Mouse (Mus musculus): ENCODE measurements around the gene Akap1. TPM values are rescaled to one million over a fixed set of nuclear protein-coding genes. Genes with fewer than 3 reads are reported as not detected.
A peak's percentile ranks its signal among the peaks of the same experiment; 100 is the strongest.

Akap1 gene
- polyA plus RNA-seq, 1 experiment: 24.8 TPM

DNA sequence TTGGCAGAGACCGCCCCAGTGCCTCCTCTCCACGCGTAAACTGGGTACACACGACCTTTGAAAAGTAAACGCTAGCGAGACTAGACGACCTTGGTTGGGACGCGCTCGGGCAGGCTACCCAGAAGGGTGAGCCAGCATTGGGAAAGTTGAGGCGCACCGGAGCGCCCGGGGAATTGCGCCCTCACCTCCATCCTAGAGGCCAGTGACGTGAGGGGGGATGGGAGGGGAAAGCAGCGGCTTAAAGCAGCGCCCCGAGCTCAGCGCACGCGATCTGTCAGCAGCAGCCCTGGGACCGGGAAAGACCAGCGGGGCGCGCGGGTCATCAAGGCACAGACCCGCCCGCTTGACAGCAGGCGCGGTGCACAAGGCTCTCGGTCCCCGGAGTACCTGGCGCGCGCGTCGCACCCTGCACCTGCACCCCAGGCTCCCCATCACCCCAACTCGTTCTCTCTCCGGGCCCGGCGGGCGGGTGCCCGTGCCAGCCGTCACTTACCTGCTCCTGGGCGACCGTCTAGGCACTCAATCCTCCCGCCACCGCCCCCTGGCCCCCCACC is 405 bp downstream of the Akap1 start:
- H3ac ChIP-seq (ENCODE audit: control insufficient read depth, insufficient read length, low read depth): peak overlapping the region; percentile 92
- no peak for TF ChIP-seq USF1 (IDR thresholded peaks at IDR 0.05; ENCODE audit: low read depth)
- TF ChIP-seq CEBPB (IDR thresholded peaks at IDR 0.05; ENCODE audit: low read depth): no peak
- no peak for TF ChIP-seq CTCF (IDR thresholded peaks at IDR 0.05; ENCODE audit: control insufficient read depth, insufficient read depth, insufficient read length)
- TF ChIP-seq FOSL1 (IDR thresholded peaks at IDR 0.05; ENCODE audit: insufficient read depth, low read length, poor library complexity, severe bottlenecking): no peak
- TF ChIP-seq MYOD1 (IDR thresholded peaks at IDR 0.05; ENCODE audit: control insufficient read depth, insufficient read length, low read depth): no peak
- TF ChIP-seq MYOG (IDR thresholded peaks at IDR 0.05; ENCODE audit: control insufficient read depth, extremely low read depth, insufficient read length): no peak
- TF ChIP-seq MAX (IDR thresholded peaks at IDR 0.05): no peak
- peaks cover 47% of the 10 kb centered on the region for H3K79me3 ChIP-seq (ENCODE audit: low read depth)
- peaks cover 52% of the 10 kb centered on the region for H3K79me2 ChIP-seq (ENCODE audit: control insufficient read depth, insufficient read depth)
- peaks cover 9% of the 10 kb centered on the region for H3K36me3 ChIP-seq (ENCODE audit: control insufficient read depth, insufficient read depth)
- H3K27me3 ChIP-seq (ENCODE audit: control insufficient read depth, insufficient read depth, insufficient read length): no peaks in the 10 kb centered on the region
- peak overlapping the region; percentile 84 for H3K4me3 ChIP-seq (ENCODE audit: insufficient read depth, poor library complexity, severe bottlenecking)

DNA sequence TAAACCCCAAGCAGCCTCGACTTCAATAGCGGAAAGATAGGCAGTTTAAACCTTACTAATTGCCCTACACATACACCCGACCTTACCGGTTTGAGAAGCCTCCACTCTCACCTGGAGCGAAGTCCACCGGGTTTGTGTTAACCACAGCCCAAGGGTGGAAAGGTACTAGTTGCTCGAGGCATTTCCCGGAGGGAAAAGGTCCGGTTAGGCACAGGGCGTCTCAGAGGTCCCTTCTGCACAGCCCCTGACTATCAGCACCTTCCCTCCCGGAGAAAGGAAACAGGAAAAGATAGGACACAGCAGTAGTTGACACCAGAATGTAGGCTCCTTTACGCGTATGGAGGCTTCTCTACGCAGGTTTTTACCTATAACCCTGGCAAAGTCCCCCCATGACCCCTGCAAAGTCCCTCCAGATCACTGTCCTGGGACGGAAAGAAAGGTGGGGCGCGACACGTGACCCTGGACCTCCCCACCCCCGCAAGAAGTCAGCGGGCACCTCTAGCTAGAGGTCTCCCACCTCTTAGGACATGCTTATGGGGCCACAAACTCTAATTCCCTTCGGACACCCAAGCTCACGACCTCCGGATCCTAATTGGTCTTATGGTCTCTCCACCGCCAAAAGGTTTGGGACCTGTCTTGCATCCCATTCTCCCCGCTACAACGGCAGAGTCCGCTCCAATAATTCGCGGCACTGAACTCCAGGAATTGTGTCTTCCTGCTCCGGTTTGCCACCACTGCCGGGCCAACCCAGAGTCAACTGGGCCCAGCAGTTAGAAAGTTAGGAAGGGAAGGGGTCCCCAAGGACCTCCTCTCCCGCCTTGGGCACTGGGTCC is 1.1 kb downstream of the Akap1 start:
- H3K36me3 ChIP-seq (ENCODE audit: control insufficient read depth, insufficient read depth): peaks cover 9% of the 10 kb centered on the region
- peaks cover 59% of the 10 kb centered on the region for H3K79me2 ChIP-seq (ENCODE audit: control insufficient read depth, insufficient read depth)
- no peaks in the 10 kb centered on the region for H3K27me3 ChIP-seq (ENCODE audit: control insufficient read depth, insufficient read depth, insufficient read length)
- H3K79me3 ChIP-seq (ENCODE audit: low read depth): peaks cover 52% of the 10 kb centered on the region
- H3ac ChIP-seq (ENCODE audit: control insufficient read depth, insufficient read length, low read depth): peak overlapping the region; percentile 92
- no peak for TF ChIP-seq CTCF (IDR thresholded peaks at IDR 0.05; ENCODE audit: control insufficient read depth, insufficient read depth, insufficient read length)
- peak; percentile 89 for TF ChIP-seq USF1 (IDR thresholded peaks at IDR 0.05; ENCODE audit: low read depth)
- peak overlapping the region; percentile 84 for H3K4me3 ChIP-seq (ENCODE audit: insufficient read depth, poor library complexity, severe bottlenecking)

DNA sequence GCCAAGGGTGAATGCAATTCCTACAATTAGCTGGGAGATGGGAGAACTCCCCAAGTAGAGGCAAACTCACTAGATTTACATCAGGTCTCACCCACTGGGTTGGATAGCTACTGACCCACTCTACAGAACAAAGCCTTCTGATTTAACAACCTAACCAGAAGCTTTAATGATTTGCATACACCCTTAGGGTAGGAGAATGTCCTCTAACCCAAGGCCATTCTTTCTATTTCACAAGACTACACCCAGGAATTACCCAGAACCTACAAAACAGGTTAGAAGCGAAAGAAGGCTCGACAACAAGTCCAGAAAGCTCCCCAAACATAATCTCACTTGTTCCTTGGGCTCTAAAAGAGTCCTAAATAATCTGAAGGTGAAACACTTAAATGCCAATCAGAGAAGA is 2.0 kb downstream of the Akap1 start:
- no peak overlapping the region for H3ac ChIP-seq (ENCODE audit: control insufficient read depth, insufficient read length, low read depth)
- H3K4me3 ChIP-seq (ENCODE audit: insufficient read depth, poor library complexity, severe bottlenecking): peak overlapping the region; percentile 84
- H3K79me3 ChIP-seq (ENCODE audit: low read depth): peaks cover 58% of the 10 kb centered on the region
- peaks cover 68% of the 10 kb centered on the region for H3K79me2 ChIP-seq (ENCODE audit: control insufficient read depth, insufficient read depth)
- no peak for TF ChIP-seq CTCF (IDR thresholded peaks at IDR 0.05; ENCODE audit: control insufficient read depth, insufficient read depth, insufficient read length)
- no peak for TF ChIP-seq CEBPB (IDR thresholded peaks at IDR 0.05; ENCODE audit: low read depth)
- no peak for TF ChIP-seq MYOD1 (IDR thresholded peaks at IDR 0.05; ENCODE audit: control insufficient read depth, insufficient read length, low read depth)
- TF ChIP-seq MAX (IDR thresholded peaks at IDR 0.05): no peak
- no peak for TF ChIP-seq FOSL1 (IDR thresholded peaks at IDR 0.05; ENCODE audit: insufficient read depth, low read length, poor library complexity, severe bottlenecking)
- TF ChIP-seq MYOG (IDR thresholded peaks at IDR 0.05; ENCODE audit: control insufficient read depth, extremely low read depth, insufficient read length): no peak
- no peak for TF ChIP-seq USF1 (IDR thresholded peaks at IDR 0.05; ENCODE audit: low read depth)
- H3K27me3 ChIP-seq (ENCODE audit: control insufficient read depth, insufficient read depth, insufficient read length): no peaks in the 10 kb centered on the region
- H3K36me3 ChIP-seq (ENCODE audit: control insufficient read depth, insufficient read depth): peaks cover 9% of the 10 kb centered on the region

DNA sequence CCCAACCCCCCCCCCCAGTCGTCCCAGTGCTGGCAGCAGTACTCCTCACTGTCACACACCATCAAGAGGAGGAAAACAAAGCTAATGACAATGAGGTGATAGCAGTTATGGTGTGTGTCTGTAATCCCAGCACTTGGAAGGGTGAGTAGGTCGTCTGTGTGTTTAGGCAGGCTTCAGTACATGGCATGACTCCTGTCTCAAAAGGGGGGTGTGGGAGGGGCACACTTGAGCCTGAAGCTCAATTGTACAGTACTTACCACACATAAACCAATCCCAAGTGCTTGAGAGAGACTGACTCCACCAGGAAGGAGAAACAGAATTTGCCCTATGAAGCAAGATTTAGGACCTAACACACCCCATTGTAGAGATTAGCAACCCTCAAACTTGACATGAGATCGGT is 3.3 kb downstream of the Akap1 start:
- Histone ChIP-seq H3K27me3 (ENCODE audit: control insufficient read depth, insufficient read depth, insufficient read length) (no peaks in the 10 kb centered on the region), H3ac (ENCODE audit: control insufficient read depth, insufficient read length, low read depth) (no peak overlapping the region), H3K79me3 (ENCODE audit: low read depth) (peaks cover 69% of the 10 kb centered on the region), H3K36me3 (ENCODE audit: control insufficient read depth, insufficient read depth) (peaks cover 9% of the 10 kb centered on the region), H3K4me3 (ENCODE audit: insufficient read depth, poor library complexity, severe bottlenecking) (no peak overlapping the region), H3K79me2 (ENCODE audit: control insufficient read depth, insufficient read depth) (peaks cover 81% of the 10 kb centered on the region)
- TF ChIP-seq CTCF (IDR thresholded peaks at IDR 0.05; ENCODE audit: control insufficient read depth, insufficient read depth, insufficient read length) (no peak), USF1 (IDR thresholded peaks at IDR 0.05; ENCODE audit: low read depth) (no peak), MYOG (IDR thresholded peaks at IDR 0.05; ENCODE audit: control insufficient read depth, extremely low read depth, insufficient read length) (no peak)

DNA sequence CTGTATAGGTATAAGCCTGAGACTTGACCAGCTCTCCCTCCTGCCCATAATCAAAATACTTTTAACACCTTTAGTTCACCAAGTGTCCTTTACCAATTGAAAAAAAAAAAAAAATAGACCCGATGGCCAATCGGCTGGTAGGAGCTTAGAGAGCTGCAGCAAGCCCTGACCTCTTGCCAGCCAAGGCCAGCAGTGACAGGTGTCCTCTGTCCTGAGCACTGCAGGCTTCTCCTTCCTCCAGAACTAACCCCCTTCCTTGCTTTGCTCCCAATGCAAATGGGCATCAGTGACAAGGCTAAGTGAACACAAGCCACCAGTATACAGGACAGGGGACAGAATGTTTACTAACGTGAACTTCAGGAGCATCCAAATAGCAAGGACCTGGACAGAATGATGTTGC is 3.7 kb downstream of the Akap1 start:
- TF ChIP-seq MAX (IDR thresholded peaks at IDR 0.05) (no peak), CTCF (IDR thresholded peaks at IDR 0.05; ENCODE audit: control insufficient read depth, insufficient read depth, insufficient read length) (no peak), USF1 (IDR thresholded peaks at IDR 0.05; ENCODE audit: low read depth) (no peak), FOSL1 (IDR thresholded peaks at IDR 0.05; ENCODE audit: insufficient read depth, low read length, poor library complexity, severe bottlenecking) (no peak), MYOG (IDR thresholded peaks at IDR 0.05; ENCODE audit: control insufficient read depth, extremely low read depth, insufficient read length) (no peak), CEBPB (IDR thresholded peaks at IDR 0.05; ENCODE audit: low read depth) (no peak), MYOD1 (IDR thresholded peaks at IDR 0.05; ENCODE audit: control insufficient read depth, insufficient read length, low read depth) (no peak)

More for the DNA sequence above, 3.7 kb downstream of the Akap1 start:
- H3K36me3 ChIP-seq (ENCODE audit: control insufficient read depth, insufficient read depth): peaks cover 9% of the 10 kb centered on the region
- no peak overlapping the region for H3K4me3 ChIP-seq (ENCODE audit: insufficient read depth, poor library complexity, severe bottlenecking)
- H3ac ChIP-seq (ENCODE audit: control insufficient read depth, insufficient read length, low read depth): no peak overlapping the region
- peaks cover 73% of the 10 kb centered on the region for H3K79me3 ChIP-seq (ENCODE audit: low read depth)
- no peaks in the 10 kb centered on the region for H3K27me3 ChIP-seq (ENCODE audit: control insufficient read depth, insufficient read depth, insufficient read length)
- peaks cover 85% of the 10 kb centered on the region for H3K79me2 ChIP-seq (ENCODE audit: control insufficient read depth, insufficient read depth)
